Mouse (Mus musculus): ENCODE results near the gene Fbxw4.

The Fbxw4 gene

DNA sequence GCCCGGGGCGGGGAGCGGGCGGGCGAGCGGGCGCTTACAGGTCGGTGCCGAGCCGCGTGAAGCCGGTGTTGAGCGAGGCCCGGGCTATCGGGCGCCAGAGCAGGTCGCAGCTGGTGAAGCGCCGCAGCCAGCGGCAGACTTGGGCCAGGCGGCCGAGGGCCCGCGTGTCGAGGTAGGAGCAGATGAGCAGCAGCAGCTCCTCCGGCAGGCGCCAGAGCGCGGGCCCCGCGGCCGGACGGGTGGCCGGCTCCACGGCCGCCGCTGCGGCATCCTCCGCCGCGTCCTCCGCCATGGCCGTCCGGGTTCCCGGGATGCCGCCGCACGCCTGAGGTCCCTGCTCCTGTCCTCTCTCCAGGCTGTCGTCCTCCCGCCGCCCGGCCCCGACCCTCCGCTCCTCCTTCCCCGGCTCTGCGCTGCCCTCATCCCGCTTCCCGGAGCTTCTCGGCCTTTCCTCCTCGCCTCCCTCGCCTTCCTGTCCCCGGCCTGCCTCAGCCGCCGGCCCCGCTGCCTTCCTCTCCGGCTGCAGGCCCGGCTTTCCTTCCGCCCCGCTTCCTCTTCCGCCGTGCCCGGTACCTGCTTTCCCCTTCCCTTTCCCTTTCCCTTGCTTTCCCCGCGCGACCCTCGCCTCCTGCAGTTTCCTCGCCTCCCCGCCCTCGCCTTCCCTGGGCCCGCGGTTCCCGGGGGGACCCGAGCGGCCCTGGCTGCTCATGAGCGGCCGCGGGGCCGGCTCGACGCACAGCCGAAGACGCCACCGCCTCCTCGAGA is at the start of gene Fbxw4:
Gene Fbxw4, minus strand, starts transcription at position 575 of the 765 bp plus-strand sequence.
- DNase-seq: peak; percentile 56

DNA sequence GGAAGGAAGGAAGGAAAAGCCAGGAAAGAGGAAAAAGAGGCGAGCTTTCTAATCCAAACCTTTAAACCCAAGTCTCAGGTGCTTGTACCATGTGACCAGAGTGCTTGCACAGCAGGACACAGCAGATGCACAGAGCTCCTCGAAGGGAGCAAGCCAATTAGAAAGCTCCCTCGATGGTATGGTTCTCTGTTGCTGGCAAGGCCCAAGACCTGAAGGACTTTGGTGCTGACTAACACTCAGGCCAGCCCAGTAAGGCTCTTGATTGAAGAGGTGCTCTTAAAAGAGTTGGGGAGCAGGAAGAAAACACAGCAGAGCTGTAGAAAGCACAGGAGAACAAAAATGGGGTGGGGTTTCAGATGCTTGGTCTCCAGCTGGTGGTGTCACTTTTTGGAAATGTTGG is 48.6 kb upstream of the Fbxw4 start:
- no peak for DNase-seq

DNA sequence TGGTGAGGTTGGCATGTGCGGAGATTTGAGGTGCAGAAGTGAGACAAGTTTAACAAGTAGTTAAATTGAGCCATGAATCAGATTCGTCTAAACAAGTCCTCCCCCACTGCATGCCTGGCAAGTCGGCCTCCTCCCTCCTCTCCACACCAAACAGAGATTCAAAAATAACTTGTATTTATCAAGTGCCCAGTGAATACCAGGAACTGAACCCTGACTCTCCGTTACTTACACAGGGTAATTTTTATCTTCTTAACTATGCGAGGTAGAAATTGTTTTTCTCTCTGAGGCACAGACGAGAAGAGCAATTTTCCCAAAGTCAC is 36.1 kb upstream of the Fbxw4 start:
- no peak for DNase-seq

DNA sequence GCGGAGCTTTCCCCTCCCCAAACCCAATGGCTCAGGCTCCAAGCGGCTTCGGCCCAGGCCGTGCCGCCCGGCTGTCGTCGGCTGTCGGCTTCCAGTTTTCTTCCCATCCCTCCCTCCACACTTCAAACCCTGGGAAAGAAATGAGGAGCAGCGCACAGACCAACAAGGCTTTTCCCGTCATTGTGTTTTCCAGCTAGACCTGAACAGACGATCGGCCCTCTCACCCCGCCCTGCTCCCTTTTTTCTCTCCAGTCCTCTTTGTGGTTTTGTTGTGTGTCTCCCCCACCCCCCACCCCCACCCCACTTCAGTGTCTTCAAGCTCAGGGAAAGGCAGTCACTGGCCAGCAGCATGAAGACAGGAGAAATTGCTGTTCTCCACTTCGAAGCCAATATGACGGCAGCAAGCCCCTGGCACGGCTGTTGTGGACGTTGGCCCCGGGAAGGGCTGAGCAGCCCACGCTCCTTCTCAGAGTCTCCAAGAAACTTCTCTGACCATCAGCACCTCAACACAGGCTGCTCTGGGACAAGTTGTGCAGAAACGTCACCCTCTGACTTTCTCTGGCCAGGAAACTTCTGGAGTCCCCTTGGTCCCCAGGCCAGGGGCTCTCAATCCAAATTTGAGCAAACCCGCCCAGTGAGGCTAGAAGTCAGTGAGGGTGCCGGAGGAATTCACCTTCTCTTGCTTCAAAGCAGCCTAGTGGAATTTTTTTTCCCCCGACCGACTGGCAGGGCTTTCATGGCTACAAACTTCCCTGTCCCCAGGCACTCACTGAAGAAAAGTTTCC is 35.6 kb upstream of the Fbxw4 start:
- DNase-seq: no peak

DNA sequence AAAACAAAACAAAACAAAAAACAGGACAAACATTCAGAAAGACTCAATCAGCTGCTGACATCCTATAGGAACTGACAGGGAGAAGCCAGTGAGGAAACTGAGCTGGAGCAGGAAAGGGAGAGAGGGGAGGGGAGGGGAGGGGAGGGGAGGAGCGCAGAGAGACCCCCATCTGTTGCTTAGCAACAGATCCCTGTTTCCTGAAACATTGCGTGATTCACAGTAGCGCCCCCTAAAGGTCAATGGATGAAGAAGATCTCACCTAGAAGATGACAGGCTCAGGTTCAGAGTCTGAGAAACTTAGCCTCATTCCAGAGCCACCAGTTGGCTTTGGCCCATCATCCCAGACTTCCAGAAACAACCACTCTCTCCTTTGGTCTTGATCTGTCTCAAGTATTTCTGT is 33.9 kb upstream of the Fbxw4 start:
- DNase-seq: no peak

DNA sequence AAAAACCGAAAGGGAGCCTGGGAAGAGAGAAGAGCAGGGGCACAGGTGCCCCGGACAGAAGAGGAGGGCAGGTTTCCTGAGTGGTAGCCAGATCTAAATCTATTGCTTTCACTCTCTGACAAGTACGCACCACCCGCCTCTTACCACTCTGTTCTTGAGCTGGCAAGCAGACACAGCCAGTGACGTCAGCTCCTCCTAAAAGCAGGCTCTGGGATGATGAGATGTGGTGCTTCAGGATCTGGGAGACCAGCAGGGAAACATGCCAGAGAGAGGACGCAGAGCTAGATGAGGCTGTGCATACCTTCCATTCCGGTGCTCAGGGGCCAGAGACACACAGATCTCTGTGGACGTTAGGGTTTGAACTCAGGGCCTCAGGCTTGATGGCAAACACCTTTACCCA is 32.1 kb upstream of the Fbxw4 start:
- no peak for DNase-seq

DNA sequence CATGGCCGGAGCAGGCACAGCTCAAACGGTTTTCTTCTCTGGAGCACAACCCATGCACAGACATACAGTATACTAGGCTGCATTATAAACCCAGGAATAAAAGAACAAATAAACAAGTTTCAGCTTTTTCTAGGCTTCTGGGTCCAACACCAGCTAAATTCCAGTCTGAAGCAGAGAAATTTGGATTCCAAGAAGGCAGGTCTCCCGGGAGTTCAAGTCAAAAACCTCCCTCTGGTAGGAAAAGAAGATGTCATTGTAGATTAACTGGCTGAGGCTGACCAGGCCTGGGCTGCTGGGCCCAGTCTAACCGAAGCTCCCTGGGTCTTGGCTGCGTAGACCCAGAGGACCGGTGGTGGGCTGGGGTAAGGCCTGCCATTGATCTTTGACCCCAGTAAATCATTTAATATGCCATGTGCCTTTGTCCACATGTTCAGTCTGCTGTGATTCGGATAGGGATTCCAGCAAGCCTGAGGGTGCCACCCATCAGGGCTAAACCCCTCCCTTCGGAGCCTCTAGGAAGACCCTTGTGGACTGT is 31.0 kb upstream of the Fbxw4 start:
- DNase-seq: no peak

DNA sequence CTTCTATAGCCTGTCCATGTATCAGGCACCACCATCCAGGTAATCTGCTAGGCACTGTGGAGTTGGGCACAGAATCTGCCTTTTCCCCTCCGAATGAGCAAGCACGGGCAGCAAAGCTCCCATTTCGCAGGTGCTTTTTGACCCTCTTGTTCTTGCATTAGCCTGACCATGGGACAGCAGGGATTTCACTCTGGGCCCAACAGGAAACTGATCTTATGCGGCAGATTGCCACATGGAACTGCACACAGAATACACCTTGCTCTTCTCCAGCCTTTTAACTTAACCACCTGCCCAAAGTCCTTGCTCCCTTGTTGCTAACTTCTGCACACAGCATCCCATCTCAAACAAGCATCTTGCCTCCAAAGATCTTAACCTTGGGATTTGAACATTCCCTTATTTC is 26.9 kb upstream of the Fbxw4 start:
- DNase-seq: no peak

DNA sequence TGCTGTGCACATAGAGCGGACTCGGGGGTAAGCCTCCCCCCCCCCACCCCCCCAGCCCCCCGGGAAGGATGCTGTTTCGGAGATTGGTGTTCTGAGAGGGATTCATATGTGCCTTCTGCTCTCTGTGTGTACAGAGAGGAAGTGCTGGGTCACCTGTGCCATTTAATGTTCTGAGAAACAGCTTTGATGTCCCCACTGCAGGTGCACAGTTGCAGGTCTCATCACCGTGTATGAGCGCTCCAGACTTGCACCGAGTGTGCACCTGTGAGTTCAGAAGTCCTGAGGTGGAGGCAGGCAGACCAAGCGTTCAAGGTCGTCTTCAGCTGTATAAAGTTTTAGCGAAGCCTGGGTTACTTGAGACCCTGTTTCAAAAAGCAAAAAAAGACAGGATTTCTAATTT is 23.6 kb upstream of the Fbxw4 start:
- no peak for DNase-seq

DNA sequence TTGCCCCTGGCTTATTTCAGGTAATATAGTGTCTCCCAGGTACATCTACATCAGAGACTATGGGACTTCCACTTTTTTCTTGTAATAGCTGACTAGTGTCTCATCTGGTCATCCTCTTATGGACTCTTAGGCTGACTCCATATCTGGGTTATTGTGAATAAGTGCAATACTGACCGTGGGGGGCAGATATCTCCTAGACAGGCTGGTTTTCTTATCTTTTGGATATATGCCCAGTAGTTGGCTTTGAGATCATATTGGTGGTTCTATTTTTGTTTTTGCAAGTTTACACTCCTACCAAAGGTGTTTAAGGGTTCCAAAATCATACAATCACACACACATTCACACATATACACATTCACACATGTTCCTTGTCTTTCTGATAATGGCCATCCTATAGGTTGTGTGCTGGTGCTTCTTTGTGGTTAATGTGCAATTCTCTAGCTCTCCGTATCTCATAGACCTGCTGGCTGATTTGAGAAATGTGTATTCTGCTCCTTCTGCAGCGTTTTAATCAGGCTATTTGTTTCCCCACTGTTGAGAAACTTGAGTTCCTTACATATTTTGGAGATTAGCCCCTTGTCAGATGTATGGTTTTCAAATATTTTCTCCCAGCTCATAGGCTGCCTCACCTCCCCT is 20.5 kb upstream of the Fbxw4 start:
- DNase-seq: no peak

DNA sequence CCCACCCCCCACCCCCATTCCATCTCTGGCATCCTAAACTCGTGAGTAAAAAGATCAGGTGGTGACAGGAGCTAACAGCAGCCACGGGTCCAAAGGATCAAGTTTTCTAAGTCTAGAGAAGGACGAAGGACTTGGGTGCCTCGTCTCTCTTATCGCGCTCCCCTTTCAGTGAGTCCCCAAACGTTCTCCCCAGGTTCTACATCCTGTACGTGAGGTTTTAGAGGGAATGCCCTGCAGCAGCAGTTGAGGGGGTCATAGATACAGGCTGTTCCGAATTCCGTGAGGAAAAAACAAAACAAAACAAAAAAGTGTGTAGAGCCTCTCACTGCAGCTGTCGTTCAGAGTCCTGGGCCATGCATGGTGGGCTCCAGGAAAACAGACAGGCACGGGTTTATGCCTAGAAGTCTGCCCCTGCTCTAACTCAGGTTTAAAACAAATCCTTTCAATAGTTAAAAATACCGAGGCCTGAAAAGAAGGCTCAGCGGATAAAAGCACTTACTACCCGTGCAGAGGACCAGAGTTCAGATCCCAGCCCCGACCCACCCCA is 16.7 kb upstream of the Fbxw4 start:
- DNase-seq: no peak

DNA sequence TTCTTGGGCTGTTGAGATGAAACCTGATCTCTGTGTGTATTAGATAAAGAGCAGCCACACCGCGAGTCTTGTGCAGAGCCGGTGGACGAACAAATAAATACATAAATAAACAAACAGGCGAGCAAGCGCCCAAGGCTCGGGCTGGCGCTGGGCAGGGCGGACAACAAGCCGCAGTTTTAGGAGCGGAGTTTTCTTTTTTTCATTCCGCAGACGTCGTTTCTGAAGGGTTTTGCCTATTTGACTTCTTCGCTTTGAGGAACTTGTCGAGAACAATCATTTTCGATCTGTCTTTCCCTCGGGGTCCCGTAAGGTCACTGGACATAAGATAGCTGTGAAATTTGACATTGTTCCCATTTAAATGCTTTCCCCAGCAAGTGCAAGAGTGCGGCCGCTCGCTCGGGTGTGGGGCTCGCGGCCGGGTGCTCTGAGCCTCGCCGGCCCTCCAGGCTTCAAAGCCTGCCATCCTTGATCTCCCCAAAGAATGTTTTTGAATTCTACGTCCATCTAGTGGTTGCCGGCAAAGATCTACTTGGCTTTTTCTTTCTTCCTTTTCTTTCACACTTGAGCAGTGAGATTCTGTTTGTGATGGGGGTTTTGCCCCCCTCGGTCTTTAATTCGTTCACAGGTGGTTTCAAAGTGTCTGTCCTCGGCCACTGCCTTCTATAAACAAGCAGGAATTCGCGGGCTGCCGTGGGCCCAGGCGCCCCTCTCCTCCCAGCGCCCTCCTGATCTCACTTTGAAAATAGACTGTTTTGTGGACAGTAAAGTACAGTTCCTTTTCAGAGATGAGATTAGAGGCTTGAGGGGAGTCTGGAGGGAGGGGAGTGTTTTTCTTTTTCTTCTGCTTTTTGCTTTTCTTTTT is 15.8 kb upstream of the Fbxw4 start:
- no peak for DNase-seq

DNA sequence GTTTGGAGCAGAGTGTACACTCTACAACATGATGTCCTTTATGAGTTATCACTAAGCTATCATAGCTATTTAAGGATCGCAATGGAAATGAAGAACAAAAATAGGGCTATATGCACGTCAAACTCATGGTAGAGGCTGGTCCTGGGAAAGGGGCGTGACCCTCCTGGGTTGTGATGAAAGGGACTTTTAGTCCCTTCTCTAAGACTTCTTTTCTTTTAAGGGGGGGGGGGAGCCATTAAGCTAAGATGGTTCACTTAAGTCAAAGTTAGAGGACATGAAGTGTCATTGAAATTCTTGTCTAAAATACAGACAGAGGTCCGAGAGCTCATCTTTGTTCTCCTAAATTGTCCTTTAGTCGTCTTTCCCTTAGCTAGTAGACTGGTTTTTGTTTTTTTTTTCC is 15.1 kb upstream of the Fbxw4 start:
- DNase-seq: no peak

DNA sequence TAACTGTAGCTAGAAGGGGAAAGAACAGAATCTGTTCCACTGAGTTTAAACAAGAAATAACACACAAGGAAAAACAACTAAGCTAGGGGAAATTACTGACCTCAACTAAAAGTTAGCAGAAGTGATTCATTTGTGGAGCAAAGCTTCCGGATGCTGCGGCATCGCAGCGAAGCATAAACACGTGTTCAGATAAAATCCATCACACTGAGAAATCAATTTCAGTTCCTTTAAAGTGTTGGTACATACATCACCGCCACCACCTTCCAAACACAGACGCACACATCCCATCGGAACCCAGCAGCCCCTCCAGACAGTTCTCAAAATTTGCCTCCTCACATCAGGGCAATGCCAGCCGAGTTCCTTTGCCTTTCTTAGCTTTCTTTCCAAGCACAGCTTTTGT is 12.9 kb upstream of the Fbxw4 start:
- no peak for DNase-seq

DNA sequence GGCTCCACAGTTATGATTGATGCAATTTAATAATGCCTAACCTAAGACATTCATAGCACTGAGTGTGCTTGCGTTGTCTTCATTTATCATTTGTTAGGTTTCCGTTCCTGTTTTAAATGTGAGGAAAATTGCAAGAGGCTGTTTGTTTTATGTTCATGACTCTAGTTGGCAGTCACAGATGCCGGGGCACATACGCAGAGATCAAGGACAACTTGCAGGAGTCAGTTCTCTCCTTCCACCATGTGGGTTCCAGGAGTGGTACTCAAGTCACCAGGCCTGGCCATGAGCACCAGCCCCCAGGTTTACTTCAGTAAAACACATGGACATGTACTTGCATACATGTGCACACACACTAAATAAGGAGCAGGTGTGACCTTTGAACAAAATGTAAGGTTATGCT is 8.9 kb upstream of the Fbxw4 start:
- DNase-seq: no peak

DNA sequence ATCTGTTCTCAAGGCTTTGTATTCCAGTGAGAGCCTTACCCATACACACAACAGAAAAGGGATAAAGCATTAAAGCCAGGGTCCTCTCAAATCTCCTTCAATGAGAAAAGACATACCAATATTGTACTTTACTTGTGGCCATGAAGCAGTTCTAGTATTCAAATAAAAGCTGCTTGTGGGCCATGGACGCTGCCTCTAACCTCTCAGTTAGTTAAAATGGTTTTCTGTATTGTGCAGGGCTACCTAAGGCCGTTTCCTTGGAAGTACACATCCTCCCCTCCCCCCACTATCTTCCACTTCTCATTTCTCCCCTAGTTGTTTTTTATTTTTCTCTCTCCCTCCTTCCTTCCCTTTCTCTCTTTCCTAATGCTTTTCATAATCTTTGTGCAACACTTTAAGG is 3.7 kb upstream of the Fbxw4 start:
- DNase-seq: no peak

DNA sequence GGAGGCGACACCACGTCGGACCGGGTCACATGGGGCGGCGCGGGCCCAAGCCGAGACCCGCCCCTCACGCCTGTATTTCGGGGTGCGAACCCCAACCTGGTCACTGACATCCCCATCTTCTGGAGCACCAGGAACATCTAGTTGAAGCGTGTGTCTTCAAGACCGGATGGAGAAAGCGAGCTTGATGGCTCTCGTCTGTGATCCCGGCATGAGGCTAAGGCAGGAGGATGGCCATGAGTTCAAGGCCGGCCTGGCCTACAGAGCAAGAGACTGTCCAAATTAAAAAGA is 335 bp upstream of the Fbxw4 start:
- peak; percentile 62 for DNase-seq

DNA sequence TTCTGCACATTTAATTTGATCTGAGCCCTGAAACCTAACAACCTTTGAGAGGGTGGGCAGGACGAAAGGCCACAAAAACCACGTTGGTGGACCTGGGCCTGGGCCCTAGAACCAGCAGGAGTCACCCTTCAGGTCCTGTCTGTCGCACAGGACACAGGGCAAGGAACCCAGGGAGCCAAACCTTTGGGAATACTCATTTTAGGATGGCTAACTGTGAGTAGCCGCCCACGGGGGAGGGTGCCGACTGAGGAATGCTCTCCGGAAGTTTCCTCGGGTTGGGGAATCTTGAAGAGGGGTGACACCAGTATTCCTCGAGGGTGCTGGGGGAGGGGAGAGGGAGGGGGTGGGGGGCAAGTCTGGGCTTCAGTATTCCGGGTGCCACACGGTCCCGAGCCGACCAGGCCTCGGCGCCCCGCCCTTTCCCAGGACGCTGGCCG is 793 bp downstream of the Fbxw4 start:
- no peak for DNase-seq

DNA sequence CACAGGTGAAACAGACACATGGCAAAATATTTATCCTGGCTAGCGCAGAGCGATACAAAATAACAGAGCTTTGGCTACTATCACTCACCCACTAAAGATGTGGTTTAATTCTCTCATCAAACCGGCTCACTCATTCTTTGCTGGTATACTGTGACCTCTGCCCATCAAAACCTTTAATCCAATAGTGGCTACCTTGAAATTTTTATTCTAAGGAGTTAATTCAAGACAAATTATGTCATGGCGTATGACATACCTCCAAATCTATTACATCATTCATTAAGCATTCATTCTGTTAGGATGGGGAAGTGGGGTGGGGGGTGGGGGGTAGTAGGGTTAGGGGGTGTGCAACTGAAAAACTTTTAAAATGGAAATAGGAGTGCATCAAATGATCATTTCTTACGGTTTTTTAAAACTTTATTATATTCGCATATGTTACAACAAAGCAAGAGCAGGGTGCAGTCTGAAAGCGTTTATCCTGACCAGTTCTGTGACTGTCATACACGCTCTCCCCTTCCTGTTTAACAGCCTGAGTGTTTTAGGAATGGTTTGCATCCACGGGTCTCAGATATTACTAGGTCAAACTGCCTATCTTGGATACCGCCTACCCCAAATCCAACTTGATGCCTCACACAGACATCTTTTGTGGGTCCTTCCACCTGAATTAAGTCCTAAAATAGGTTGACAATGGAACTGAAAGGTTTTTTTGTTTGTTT is 1.4 kb downstream of the Fbxw4 start:
- DNase-seq: no peak

DNA sequence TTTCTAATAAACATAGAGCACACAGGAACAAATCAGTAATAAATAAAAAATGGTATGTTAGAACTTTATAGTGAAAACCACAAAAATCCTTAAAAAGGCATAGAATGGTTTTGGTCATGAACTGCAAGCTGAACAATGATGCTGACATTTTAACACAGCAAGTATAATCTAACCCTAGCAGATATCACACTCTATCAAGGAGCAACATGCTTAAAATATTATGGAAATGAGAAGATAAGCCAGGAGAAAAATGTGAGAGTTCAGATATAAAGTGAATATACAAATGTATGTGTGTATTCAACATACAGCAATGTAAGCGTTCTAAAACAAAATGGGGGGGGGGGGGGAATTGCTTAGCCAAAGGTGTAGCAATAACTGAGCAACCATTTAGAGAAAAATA is 2.3 kb downstream of the Fbxw4 start:
- DNase-seq: no peak

DNA sequence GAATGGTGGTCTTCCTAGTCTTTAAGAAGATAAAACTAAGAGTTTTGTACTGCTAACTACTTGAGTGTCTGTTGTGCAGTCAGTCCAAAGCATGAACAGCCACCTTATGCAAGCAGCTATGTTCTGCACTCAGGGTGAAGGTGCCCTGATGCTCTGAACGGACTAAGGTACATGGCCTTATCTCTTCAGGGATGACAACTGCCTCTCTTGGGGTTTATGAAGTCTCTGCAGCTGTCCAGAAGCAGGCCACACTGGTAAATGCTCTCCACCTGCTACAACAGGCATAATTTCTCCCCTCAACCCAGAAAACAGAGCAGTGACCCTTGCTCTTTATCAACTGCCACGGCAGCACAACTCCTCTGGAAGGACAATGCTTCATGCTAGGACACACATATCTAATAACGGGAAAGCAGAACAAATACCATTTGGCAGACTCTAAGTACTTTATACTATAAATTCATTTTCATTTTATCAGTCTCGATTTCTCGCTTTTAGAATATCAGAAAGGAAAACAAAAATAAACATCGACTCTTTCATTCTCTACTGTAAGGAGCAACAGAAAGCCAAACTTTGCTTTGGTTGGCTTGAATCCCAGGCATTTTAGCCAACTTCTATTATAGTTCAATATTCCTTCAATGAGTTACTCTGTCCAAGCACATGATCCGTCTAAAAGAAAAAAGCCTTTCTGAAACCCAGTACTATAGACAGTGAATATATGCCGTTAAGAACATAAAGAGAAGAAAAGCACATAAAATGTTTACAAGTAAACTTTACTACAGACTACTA is 3.1 kb downstream of the Fbxw4 start:
- DNase-seq: no peak

Measured in cerebellum, adult 11 months (tissue).